Mouse (Mus musculus) kidney, adult 11 months (tissue): ENCODE measurements around the gene Dlg3.

ENCODE experiments used
- DNase-seq: peaks from one replicate; pipeline ENCODE4 v3.0.0; 2022

Gene Dlg3

GRCm38 (mm10) chrX:100797851-100798527, 30.5 kb downstream of the Dlg3 start:
- DNase-seq = no peak

- no peak for DNase-seq
Measured at GRCm38 (mm10) chrX:100800643-100801042, 33.1 kb downstream of the Dlg3 start.

DNA sequence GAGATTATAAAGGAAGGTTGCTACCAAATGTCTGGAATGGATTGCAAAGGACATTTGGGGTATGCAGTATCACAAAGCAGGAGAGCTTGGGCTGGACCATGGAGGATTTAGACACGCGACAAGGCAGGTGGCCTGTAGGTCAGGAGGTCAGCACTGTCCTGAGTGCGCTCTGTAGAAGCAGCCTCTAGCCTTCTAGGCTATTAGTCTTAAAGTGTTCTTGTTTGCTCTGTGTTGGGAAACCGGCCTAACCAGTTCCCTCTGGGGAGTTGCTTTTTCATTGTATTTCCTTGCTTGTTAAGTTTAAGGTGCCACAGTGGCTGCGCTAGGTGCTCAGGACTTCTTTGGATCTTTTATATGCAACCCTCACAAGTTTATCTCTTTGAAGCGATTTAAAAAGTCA, 34.5 kb downstream of the Dlg3 start:
- DNase-seq = peak; percentile 45

GRCm38 (mm10) chrX:100811129-100811528, 43.6 kb downstream of the Dlg3 start:
- DNase-seq = no peak

- DNase-seq = no peak
Measured at GRCm38 (mm10) chrX:100814139-100814538, 46.6 kb downstream of the Dlg3 start.

DNA sequence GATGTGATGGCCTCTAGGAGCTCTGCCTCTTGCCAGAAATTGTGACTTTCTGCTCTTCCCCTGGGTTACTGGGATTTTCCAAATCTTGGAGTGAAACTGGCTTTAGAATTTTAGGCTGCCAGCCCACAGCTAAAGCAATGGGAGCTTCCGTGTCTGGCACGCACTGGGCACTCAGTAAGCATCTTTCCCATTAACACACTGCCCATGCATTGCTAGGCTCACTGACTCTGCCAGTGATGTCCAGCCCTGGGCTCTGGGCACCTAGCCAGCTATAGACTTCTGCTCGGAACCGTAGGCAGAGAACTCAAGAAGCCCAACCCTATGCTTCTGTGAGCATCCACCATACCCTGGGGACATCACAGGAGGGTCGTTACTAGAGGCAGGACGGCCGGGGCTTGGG, 48.2 kb downstream of the Dlg3 start:
- DNase-seq = no peak

DNA sequence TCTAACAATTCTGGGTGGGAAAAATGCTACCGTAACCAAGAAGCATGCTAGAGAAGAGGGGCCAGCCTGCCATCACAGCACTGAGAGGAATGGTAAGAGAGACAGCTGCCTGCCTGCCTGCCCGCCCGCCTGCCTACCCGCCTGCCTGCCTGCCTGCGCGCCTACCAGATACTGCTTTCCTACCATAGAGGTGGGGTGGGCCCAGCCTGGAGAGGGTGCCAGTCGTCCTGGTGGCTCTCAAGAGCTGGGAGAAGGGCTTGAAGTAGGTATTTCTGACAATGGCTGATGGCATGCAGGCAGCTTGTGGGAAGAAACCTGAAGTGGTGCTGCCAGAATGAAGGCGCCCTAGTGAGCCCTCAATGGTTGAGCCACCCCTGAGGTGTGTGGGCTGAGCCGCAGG, 51.2 kb downstream of the Dlg3 start:
- no peak for DNase-seq

DNA sequence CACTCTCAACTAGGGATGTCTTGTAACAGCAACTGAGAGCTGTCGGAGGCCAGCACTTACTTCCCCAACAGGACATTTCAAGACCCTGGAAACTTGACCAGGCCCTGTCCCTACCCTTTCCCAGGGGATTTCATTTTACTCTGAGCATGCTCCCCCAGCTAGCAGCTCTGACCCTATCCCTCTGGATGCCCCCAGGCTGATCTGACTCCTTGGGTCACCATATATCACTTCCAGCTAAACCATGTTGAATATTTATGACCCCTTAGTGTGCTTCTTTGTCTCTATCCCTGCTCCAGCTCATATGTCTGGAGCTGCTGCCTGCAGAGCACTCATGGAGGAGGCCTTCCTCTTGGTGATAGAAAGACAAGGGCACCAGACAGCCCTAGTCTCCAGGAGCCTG, 53.6 kb downstream of the Dlg3 start:
- DNase-seq = no peak

DNA sequence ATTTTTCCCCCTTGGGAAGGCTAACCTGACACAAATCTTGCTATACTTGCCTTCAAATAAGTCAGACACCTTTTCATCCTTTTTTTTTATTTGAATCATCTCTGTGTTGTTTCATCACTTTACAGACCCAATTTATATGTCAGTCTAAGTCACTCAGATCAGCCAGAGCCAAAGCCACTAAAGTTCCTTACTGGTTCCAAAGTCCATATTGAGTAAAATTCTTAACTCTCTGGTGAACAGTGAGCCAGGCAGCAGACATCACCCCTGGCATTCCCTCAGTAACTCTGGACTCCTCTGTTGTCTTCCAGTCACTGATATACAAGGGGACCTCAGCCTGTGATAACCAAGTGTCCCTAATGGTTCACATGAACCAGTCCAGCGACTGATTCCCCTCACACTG, 58.0 kb downstream of the Dlg3 start:
- DNase-seq = no peak

GRCm38 (mm10) chrX:100832806-100833205, 65.3 kb downstream of the Dlg3 start:
- DNase-seq = no peak

DNA sequence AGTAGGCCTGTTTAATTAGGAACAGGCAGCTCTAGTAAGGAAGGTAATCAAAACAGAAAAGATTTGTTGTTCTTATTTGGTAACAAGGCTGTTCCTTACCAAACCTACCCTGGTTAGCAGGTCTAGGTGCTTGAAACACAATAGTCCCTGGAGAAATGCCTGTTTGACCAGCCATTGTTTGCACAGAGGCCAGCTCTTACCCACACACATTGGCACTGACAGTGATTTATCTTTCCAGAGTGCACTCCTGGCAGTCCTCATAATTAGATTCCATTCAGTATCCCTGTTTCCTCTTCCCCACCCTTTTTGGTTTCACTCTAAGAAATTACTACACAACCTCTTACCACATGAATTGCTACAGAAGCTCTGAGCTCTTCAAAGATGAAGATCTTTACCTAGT, 71.7 kb downstream of the Dlg3 start:
- no peak for DNase-seq
